Mouse (Mus musculus) heart, embryonic 14.5 days (tissue): ENCODE results near the gene Fbxw2. TPM values are rescaled to one million over a fixed set of nuclear protein-coding genes. Genes with fewer than 3 reads are reported as not detected.
"Not testable (repeated sequence)": the region's sequence is repeated elsewhere in the genome, so short reads cannot be mapped to it uniquely, and the experiment has no call there.

ENCODE experiments used
- ATAC-seq: fragments of 200-750 bp; cut with Nextera tagmentation; 2 replicates; pipeline ENCODE4 v1.8.0; 2017; ENCODE audit warnings: low read depth, moderate TSS enrichment; ENCODE audit not compliant: insufficient number of reproducible peaks, insufficient read depth, low FRiP score
- H3K27ac ChIP-seq, 2 experiments: fragments of 200-500 bp in 1 of 2; fragments of 300-500 bp in 1 of 2; sonication (generic) in 1 of 2; replicated peaks in 1 of 2; 2 replicates each; pipeline ENCODE4 v1.5.1; 2012 to 2014; ENCODE audit warnings: low read depth in 2 of 2, low read length in 2 of 2, control low read depth in 1 of 2, mild to moderate bottlenecking in 1 of 2, mixed read lengths in 1 of 2; ENCODE audit not compliant: control insufficient read depth in 1 of 2, insufficient read depth in 1 of 2
- H3K27me3 ChIP-seq: fragments of 300-500 bp; sonication (generic); 2 replicates; pipeline ENCODE4 v1.6.1; 2014; ENCODE audit warnings: mild to moderate bottlenecking, low read length, control low read depth; ENCODE audit not compliant: control insufficient read depth, insufficient read depth
- H3K36me3 ChIP-seq: fragments of 300-500 bp; sonication (generic); 2 replicates; pipeline ENCODE4 v1.6.1; 2014; ENCODE audit warnings: mild to moderate bottlenecking, control low read depth, low read length, mixed read lengths; ENCODE audit not compliant: control insufficient read depth, insufficient read depth
- H3K4me1 ChIP-seq, 2 experiments: fragments of 200-500 bp in 1 of 2; fragments of 300-500 bp in 1 of 2; sonication (generic) in 1 of 2; 2 replicates each; pipeline ENCODE4 v1.6.1; 2012 to 2014; ENCODE audit warnings: low read length in 2 of 2, control low read depth in 1 of 2, mixed read lengths in 1 of 2; ENCODE audit not compliant: control insufficient read depth in 2 of 2, insufficient read depth in 2 of 2
- H3K4me2 ChIP-seq: fragments of 300-500 bp; sonication (generic); 2 replicates; pipeline ENCODE4 v1.6.1; 2014; ENCODE audit warnings: mild to moderate bottlenecking, low read length
- H3K4me3 ChIP-seq, 2 experiments: fragments of 200-500 bp in 1 of 2; fragments of 300-500 bp in 1 of 2; sonication (generic) in 1 of 2; 2 replicates each; pipeline ENCODE4 v1.5.1; 2012 to 2014; ENCODE audit warnings: low read length in 2 of 2, mild to moderate bottlenecking in 2 of 2, control low read depth in 1 of 2, low read depth in 1 of 2, moderate library complexity in 1 of 2; ENCODE audit not compliant: control insufficient read depth in 1 of 2, insufficient read depth in 1 of 2
- H3K9ac ChIP-seq: fragments of 300-500 bp; sonication (generic); 2 replicates; pipeline ENCODE4 v1.6.1; 2014; ENCODE audit warnings: mild to moderate bottlenecking, low read length
- H3K9me3 ChIP-seq: fragments of 300-500 bp; sonication (generic); 2 replicates; pipeline ENCODE4 v1.6.1; 2016; ENCODE audit warnings: low read length, control low read depth; ENCODE audit not compliant: control insufficient read depth
- WGBS: fragments of 180-500 bp; shearing (Covaris S2); extraction: QIAGEN DNeasy Blood & Tissue Kit; methylation state at CpG from one replicate; pipeline ENCODE4 v1.1.7; 2014; 5-methylcytosine and 5-hydroxymethylcytosine counted together
- polyA plus RNA-seq: library from polyadenylated mRNA; unstranded; fragments of >200 nt; fragmentation: Nextera tagmentation; extraction: Ambion mirVana; gene quantifications from 2 replicates; pipeline ENCODE4 v1.2.1, GENCODE M21; 2014

The Fbxw2 gene
- polyA plus RNA-seq, 1 experiment from 2014 or later = 51.0 TPM

GRCm38 (mm10) chr2:34809568-34809967, 16.5 kb downstream of the Fbxw2 start:
- 93% methylated on average over 1 of the region's 1 CpGs for WGBS
- Histone ChIP-seq H3K4me3 (no peak overlapping the region), H3K27me3 (no peaks in the 10 kb centered on the region), H3K27ac (no peak overlapping the region), H3K9me3 (no peaks in the 10 kb centered on the region), H3K4me2 (no peak overlapping the region), H3K9ac (no peak overlapping the region), H3K36me3 (peaks cover 87% of the 10 kb centered on the region), H3K4me1 (peaks cover 2 to 5% of the 10 kb centered on the region in 2 experiments; a peak in 1 of 4 replicates)
- no peak for ATAC-seq

- Histone ChIP-seq H3K4me3 (no peak overlapping the region), H3K27me3 (no peaks in the 10 kb centered on the region), H3K9ac (no peak overlapping the region), H3K4me2 (no peak overlapping the region), H3K4me1 (peaks cover 6 to 17% of the 10 kb centered on the region in 2 experiments; a peak in 3 of 4 replicates), H3K9me3 (no peaks in the 10 kb centered on the region), H3K27ac (no peak overlapping the region), H3K36me3 (peaks cover 79% of the 10 kb centered on the region)
- ATAC-seq = no peak
- 70% methylated on average over 2 of the region's 2 CpGs for WGBS
Measured at GRCm38 (mm10) chr2:34808057-34808456, 18.1 kb downstream of the Fbxw2 start.

DNA sequence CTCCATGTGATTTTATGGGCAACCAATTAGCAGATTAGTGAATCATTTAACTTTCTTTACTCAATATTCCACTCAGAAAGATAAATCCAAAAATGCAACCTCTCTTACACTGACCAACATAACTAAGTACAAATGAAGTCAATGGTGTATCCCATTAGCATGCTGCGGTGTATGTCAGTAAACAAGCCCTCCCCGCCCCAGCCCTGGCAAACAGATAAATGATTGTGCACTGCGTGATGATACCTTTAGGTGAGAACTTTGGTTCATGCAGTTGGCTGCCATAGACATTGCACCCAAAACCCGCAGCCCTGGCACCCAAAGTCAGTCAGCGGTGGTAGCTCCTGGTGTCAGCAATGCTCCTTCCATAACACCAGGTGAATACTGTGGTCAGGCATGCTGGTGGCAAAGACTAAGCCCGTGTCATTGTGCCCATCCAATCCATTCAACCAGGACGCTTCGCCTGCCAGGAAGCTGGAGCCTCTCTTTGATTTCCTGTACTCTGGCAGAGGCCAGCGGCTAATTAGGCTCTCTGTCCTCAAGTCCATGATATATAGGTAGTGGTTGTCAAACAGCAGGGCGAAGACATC, 20.7 kb downstream of the Fbxw2 start:
- H3K36me3 ChIP-seq = peaks cover 56% of the 10 kb centered on the region
- WGBS = 88% methylated on average over 10 of the region's 10 CpGs
- H3K27ac ChIP-seq = no peak overlapping the region
- no peak for ATAC-seq
- peaks cover 6 to 20% of the 10 kb centered on the region in 2 experiments; a peak in 3 of 4 replicates for H3K4me1 ChIP-seq
- H3K9ac ChIP-seq = no peak overlapping the region
- no peak overlapping the region for H3K4me2 ChIP-seq
- H3K9me3 ChIP-seq = no peaks in the 10 kb centered on the region
- H3K4me3 ChIP-seq = no peak overlapping the region
- H3K27me3 ChIP-seq = no peaks in the 10 kb centered on the region

GRCm38 (mm10) chr2:34804815-34805214, 21.3 kb downstream of the Fbxw2 start:
- no peak for ATAC-seq
- H3K9me3 ChIP-seq = no peaks in the 10 kb centered on the region
- no peak overlapping the region for H3K27ac ChIP-seq
- H3K4me1 ChIP-seq = peaks cover 8 to 25% of the 10 kb centered on the region in 2 experiments; a peak in 3 of 4 replicates
- no peaks in the 10 kb centered on the region for H3K27me3 ChIP-seq
- 50% methylated on average over 1 of the region's 1 CpGs for WGBS
- H3K9ac ChIP-seq = no peak overlapping the region
- H3K4me3 ChIP-seq = no peak overlapping the region
- H3K4me2 ChIP-seq = no peak overlapping the region
- peaks cover 52% of the 10 kb centered on the region for H3K36me3 ChIP-seq

GRCm38 (mm10) chr2:34804172-34804571, 21.9 kb downstream of the Fbxw2 start:
- no peak overlapping the region for H3K27ac ChIP-seq
- no peaks in the 10 kb centered on the region for H3K27me3 ChIP-seq
- H3K9me3 ChIP-seq = no peaks in the 10 kb centered on the region
- H3K4me3 ChIP-seq = no peak overlapping the region
- no peak for ATAC-seq
- H3K36me3 ChIP-seq = peaks cover 47% of the 10 kb centered on the region
- H3K4me1 ChIP-seq = peaks cover 8 to 26% of the 10 kb centered on the region in 2 experiments; a peak in 3 of 4 replicates
- H3K9ac ChIP-seq = no peak overlapping the region
- 94% methylated on average over 2 of the region's 2 CpGs for WGBS
- 0 out of 2 replicates have a peak overlapping the region, but pooled peaks have one; percentile 82 for H3K4me2 ChIP-seq

DNA sequence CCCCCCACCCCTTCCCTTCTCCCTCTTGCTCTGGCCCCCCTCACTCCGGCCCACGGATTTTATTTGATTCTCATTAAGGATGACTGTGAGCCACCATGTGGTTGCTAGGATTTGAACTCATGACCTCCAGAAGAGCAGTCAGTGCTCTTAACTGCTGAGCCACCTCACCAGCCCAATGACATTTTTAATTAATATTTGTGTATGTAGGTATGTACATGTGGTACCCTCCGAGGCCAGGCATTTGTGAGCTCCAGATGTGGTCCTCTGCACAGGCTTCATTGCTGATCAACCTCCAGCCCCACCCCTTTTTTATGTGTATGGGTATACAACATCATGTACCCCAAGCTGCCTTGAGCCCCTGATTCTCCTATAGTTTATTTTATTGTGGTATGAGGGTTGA, 22.4 kb downstream of the Fbxw2 start:
- Histone ChIP-seq H3K9ac (no peak overlapping the region; the same call in 1 of the 2 replicates), H3K4me3 (peak overlapping the region in 1 of 2 experiments; percentile 67; a peak in 1 of 4 replicates)
- WGBS = 85% methylated on average over 3 of the region's 3 CpGs

GRCm38 (mm10) chr2:34802565-34803245, 23.4 kb downstream of the Fbxw2 start:
- peak overlapping the region; percentile 89 to 92 for H3K27ac ChIP-seq
- H3K4me3 ChIP-seq = peak overlapping the region; percentile 66 to 67
- peaks cover 34% of the 10 kb centered on the region for H3K36me3 ChIP-seq
- H3K9me3 ChIP-seq, H3K27me3 ChIP-seq: not testable (repeated sequence)
- H3K4me1 ChIP-seq = peaks cover 10 to 29% of the 10 kb centered on the region in 2 experiments
- peak; percentile 69; the same call in 1 of the 2 replicates for ATAC-seq
- H3K9ac ChIP-seq = peak overlapping the region; percentile 88
- H3K4me2 ChIP-seq = peak overlapping the region; percentile 82
- WGBS = under 1% methylated on average over 23 of the region's 32 CpGs

More for the DNA sequence above, 22.4 kb downstream of the Fbxw2 start:
- Histone ChIP-seq H3K27ac (no peak overlapping the region), H3K36me3 (peaks cover 43% of the 10 kb centered on the region), H3K4me1 (peaks cover 10 to 29% of the 10 kb centered on the region in 2 experiments), H3K9me3 (no peaks in the 10 kb centered on the region), H3K27me3 (no peaks in the 10 kb centered on the region), H3K4me2 (peak overlapping the region; percentile 82)
- no peak for ATAC-seq
